Mouse (Mus musculus): ENCODE data around the gene Hoxa2. TPM values are rescaled to one million over a fixed set of nuclear protein-coding genes. Genes with fewer than 3 reads are reported as not detected.

Gene Hoxa2
- total and polyA plus RNA-seq, 3 experiments = not detected

DNA sequence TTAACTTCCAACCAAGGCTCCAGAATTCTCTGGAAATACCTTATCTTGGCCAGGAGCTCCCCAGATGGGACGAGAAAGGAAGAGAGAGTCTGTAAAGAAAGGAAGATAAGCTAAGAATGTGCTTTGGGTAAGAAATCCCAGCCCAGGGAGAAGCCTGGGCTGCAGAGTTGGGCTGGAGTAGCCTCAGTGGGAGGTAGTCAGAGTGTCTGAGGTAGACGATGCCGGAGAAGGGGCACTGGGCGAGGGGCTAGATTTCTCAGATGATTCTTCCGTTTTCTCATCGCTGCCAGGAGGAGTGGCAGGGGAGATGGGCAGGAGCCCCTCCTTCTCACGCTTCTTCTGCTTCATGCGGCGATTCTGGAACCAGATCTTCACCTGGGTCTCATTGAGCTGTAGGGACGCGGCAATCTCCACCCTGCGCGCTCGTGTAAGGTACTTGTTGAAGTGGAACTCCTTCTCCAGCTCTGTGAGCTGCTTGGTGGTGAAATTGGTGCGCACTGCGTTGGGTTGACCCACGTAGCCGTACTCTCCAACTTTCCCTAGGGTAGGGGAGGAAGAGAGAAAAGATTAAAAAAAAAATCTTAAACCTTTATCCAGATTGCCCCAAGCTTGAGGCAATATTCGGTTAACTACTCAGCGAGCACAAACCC is 8.0 kb downstream of the Hoxa2 start:
- no peak for ATAC-seq (ENCODE audit: extremely low read depth, insufficient number of reproducible peaks, low FRiP score, poor library complexity, severe bottlenecking)
- Histone ChIP-seq H3K4me3 (ENCODE audit: low read depth, low read length) (no peak overlapping the region), H3K36me3 (replicated peaks) (no peaks in the 10 kb centered on the region), H3K9me3 (replicated peaks) (no peaks in the 10 kb centered on the region), H3K27me3 (ENCODE audit: insufficient read depth, low read length) (peaks cover 20% of the 10 kb centered on the region), H3K4me1 (ENCODE audit: insufficient read depth, low read depth, low read length) (no peaks in the 10 kb centered on the region)
- TF ChIP-seq GATA2 (IDR thresholded peaks at IDR 0.05; ENCODE audit: borderline replicate concordance, low read depth, low read length) (no peak), GATA1 (IDR thresholded peaks at IDR 0.05; ENCODE audit: borderline replicate concordance, low read length) (no peak), POLR2AphosphoS5 (IDR thresholded peaks at IDR 0.05; ENCODE audit: insufficient replicate concordance, low read depth, low read length) (no peak), CTCF (IDR thresholded peaks at IDR 0.05; ENCODE audit: low read depth, low read length) (no peak)
- no peak for DNase-seq (ENCODE audit: low spot score)

DNA sequence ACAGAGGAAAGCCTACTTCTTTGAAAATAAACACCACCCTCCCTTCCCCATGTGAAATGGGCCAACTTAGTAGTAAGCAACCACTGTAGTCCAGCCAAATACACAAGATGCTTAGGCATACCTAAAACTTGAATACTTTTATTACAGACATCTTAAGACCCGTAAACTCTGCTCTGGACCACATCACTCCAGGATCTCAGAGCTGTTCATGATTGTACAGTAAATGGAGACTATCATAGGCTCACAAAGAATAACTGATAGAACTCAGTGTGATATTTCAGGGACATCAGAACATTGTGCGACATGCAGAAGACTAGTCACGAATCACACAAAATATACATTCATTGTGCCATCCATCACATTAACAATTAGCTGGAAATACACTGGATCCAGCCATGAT is 9.2 kb downstream of the Hoxa2 start:
- no peak for ATAC-seq (ENCODE audit: extremely low read depth, insufficient number of reproducible peaks, low FRiP score, poor library complexity, severe bottlenecking)
- H3K36me3 ChIP-seq (replicated peaks) = no peaks in the 10 kb centered on the region
- peaks cover 16% of the 10 kb centered on the region for H3K27me3 ChIP-seq (ENCODE audit: insufficient read depth, low read length)
- DNase-seq (ENCODE audit: low spot score) = no peak
- H3K4me1 ChIP-seq (ENCODE audit: insufficient read depth, low read depth, low read length) = no peaks in the 10 kb centered on the region
- no peaks in the 10 kb centered on the region for H3K9me3 ChIP-seq (replicated peaks)
- no peak for TF ChIP-seq TAL1 (conservative IDR thresholded peaks at IDR 0.05; ENCODE audit: low read depth, low read length)
- no peak overlapping the region for H3K4me3 ChIP-seq (ENCODE audit: low read depth, low read length)

DNA sequence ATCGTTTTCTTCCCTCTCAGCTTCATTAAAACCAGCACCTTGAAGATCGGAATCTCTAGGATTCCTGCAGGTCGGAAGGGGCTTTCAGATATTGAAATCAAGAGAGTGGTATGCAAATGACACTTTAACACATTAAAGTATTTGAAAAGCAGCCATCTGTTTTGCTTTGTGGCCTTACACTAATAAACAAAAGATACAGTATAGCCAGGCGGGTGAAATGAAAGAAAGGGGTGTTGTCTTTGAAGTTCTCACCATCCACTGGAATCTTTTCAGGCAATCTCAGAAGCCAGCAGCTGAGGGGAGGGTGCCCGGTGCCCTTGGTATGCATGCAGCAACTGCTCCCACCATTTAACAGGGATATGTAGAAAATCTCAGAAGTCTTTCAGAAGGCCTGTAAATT is 10.6 kb downstream of the Hoxa2 start:
- TF ChIP-seq GATA2 (IDR thresholded peaks at IDR 0.05; ENCODE audit: borderline replicate concordance, low read depth, low read length) = no peak
- no peak for TF ChIP-seq CTCF (IDR thresholded peaks at IDR 0.05; ENCODE audit: low read depth, low read length)
- no peak for TF ChIP-seq GATA1 (IDR thresholded peaks at IDR 0.05; ENCODE audit: borderline replicate concordance, low read length)
- TF ChIP-seq POLR2AphosphoS5 (IDR thresholded peaks at IDR 0.05; ENCODE audit: insufficient replicate concordance, low read depth, low read length) = no peak
- no peak for TF ChIP-seq TAL1 (conservative IDR thresholded peaks at IDR 0.05; ENCODE audit: low read depth, low read length)
- H3K4me1 ChIP-seq (ENCODE audit: insufficient read depth, low read depth, low read length) = no peaks in the 10 kb centered on the region

DNA sequence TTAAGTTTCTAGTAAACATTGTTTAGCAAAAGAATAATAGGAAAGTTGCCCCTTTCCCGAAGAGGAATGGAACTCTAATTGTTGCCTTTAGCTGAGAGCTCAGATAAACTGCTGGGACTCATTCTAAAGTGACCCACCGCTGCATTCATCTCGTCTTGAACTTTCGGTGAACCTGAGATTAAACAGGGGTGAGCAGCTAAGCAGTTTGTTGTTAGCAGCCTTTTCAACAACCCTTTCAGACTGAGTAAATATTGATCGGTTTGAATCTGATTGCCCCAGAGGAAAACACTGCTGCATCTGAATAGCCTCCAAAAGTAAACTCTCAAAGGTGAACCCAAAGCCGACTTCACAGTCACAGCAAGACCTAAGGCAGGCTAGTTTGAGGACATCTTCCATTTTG is 11.4 kb downstream of the Hoxa2 start:
- Histone ChIP-seq H3K27me3 (ENCODE audit: insufficient read depth, low read length) (peaks cover 12% of the 10 kb centered on the region), H3K4me3 (ENCODE audit: low read depth, low read length) (no peak overlapping the region), H3K9me3 (replicated peaks) (no peaks in the 10 kb centered on the region), H3K36me3 (replicated peaks) (no peaks in the 10 kb centered on the region), H3K4me1 (ENCODE audit: insufficient read depth, low read depth, low read length) (no peaks in the 10 kb centered on the region)
- no peak for ATAC-seq (ENCODE audit: extremely low read depth, insufficient number of reproducible peaks, low FRiP score, poor library complexity, severe bottlenecking)
- TF ChIP-seq TAL1 (conservative IDR thresholded peaks at IDR 0.05; ENCODE audit: low read depth, low read length) (no peak), GATA1 (IDR thresholded peaks at IDR 0.05; ENCODE audit: borderline replicate concordance, low read length) (no peak), POLR2AphosphoS5 (IDR thresholded peaks at IDR 0.05; ENCODE audit: insufficient replicate concordance, low read depth, low read length) (no peak), CTCF (IDR thresholded peaks at IDR 0.05; ENCODE audit: low read depth, low read length) (no peak), GATA2 (IDR thresholded peaks at IDR 0.05; ENCODE audit: borderline replicate concordance, low read depth, low read length) (no peak)
- DNase-seq (ENCODE audit: low spot score) = no peak

More for the DNA sequence above, 10.6 kb downstream of the Hoxa2 start:
- Histone ChIP-seq H3K9me3 (replicated peaks) (no peaks in the 10 kb centered on the region), H3K27me3 (ENCODE audit: insufficient read depth, low read length) (peaks cover 12% of the 10 kb centered on the region), H3K36me3 (replicated peaks) (no peaks in the 10 kb centered on the region), H3K4me3 (ENCODE audit: low read depth, low read length) (no peak overlapping the region)
- no peak for ATAC-seq (ENCODE audit: extremely low read depth, insufficient number of reproducible peaks, low FRiP score, poor library complexity, severe bottlenecking)
- no peak for DNase-seq (ENCODE audit: low spot score)

DNA sequence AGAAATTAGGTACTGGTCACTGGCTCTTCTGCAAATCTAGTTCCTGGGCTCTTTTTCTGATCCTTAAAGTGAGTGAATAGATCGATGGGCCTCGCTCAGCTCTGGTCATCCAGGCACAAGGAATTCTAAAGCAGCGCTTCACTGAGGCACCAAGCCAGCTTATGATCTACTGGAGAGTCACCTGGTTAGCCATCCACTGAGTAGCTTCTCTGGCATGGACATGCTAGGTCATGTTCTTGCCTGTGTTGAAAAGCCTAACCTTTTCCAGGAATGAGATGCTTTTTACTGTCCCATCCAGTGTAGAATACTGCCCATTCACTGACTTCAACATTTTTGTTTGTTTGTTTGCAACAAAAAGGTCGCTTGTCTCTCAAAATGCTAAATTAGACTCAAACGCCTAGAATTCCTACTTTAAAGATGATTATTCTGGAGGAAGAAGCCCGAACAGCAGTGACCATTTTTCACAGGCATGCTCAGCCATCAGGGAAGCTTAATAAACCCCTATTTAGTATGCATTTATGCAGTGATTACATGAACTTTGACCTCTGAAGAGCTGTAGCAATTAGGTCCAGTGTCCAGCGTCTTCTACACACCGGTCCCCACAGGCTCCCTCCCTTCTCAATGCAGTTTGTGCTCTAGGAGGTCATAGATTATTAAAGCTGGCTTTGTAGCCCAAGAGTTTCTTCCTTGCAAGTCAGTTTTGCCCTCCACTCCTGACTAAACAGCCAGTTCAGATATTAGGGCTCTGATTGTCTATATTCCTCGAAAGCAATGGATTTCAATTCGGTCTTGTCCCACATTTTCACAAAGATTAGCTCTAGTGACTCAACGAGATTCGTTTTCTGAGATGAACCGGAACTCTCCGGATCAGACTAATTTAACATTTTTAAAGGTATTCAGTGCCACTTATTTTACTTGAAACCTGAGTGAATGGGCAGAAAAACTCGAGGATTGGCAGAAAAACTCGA is 12.1 kb downstream of the Hoxa2 start:
- Histone ChIP-seq H3K4me1 (ENCODE audit: insufficient read depth, low read depth, low read length) (no peaks in the 10 kb centered on the region), H3K27me3 (ENCODE audit: insufficient read depth, low read length) (peaks cover 12% of the 10 kb centered on the region), H3K4me3 (ENCODE audit: low read depth, low read length) (no peak overlapping the region), H3K36me3 (replicated peaks) (no peaks in the 10 kb centered on the region), H3K9me3 (replicated peaks) (no peaks in the 10 kb centered on the region)
- ATAC-seq (ENCODE audit: extremely low read depth, insufficient number of reproducible peaks, low FRiP score, poor library complexity, severe bottlenecking) (no peak), DNase-seq (ENCODE audit: low spot score) (no peak)
- TF ChIP-seq GATA1 (IDR thresholded peaks at IDR 0.05; ENCODE audit: borderline replicate concordance, low read length) (no peak), POLR2AphosphoS5 (IDR thresholded peaks at IDR 0.05; ENCODE audit: insufficient replicate concordance, low read depth, low read length) (no peak), CTCF (IDR thresholded peaks at IDR 0.05; ENCODE audit: low read depth, low read length) (no peak), TAL1 (conservative IDR thresholded peaks at IDR 0.05; ENCODE audit: low read depth, low read length) (no peak), GATA2 (IDR thresholded peaks at IDR 0.05; ENCODE audit: borderline replicate concordance, low read depth, low read length) (no peak)

DNA sequence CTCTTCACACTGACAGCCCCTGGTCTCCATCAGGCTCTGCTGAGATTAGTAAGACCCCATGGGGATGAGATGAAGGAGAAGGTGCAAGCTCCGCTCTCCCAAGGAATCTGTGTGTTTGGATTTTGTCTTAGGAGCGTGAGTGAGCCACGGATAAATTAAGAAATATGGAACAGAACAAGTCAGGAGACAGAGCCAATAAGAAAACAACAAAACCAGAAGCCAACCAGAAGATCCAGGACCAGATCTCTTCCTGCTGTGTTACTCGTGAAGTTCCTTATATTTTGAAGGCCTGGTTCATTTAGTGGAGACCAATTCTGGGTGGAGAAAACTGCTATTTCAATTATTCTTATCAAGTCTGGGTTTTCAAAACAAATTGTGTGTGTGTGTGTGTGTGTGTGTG is 13.1 kb downstream of the Hoxa2 start:
- peaks cover 9% of the 10 kb centered on the region for H3K27me3 ChIP-seq (ENCODE audit: insufficient read depth, low read length)
- no peak overlapping the region for H3K4me3 ChIP-seq (ENCODE audit: low read depth, low read length)
- H3K36me3 ChIP-seq (replicated peaks) = no peaks in the 10 kb centered on the region
- no peaks in the 10 kb centered on the region for H3K9me3 ChIP-seq (replicated peaks)
- DNase-seq (ENCODE audit: low spot score) (no peak), ATAC-seq (ENCODE audit: extremely low read depth, insufficient number of reproducible peaks, low FRiP score, poor library complexity, severe bottlenecking) (no peak)
- TF ChIP-seq GATA2 (IDR thresholded peaks at IDR 0.05; ENCODE audit: borderline replicate concordance, low read depth, low read length) = no peak
- TF ChIP-seq GATA1 (IDR thresholded peaks at IDR 0.05; ENCODE audit: borderline replicate concordance, low read length) = no peak
- TF ChIP-seq CTCF (IDR thresholded peaks at IDR 0.05; ENCODE audit: low read depth, low read length) = no peak
- no peak for TF ChIP-seq TAL1 (conservative IDR thresholded peaks at IDR 0.05; ENCODE audit: low read depth, low read length)
- no peak for TF ChIP-seq POLR2AphosphoS5 (IDR thresholded peaks at IDR 0.05; ENCODE audit: insufficient replicate concordance, low read depth, low read length)
- no peaks in the 10 kb centered on the region for H3K4me1 ChIP-seq (ENCODE audit: insufficient read depth, low read depth, low read length)

Measured in G1E (cell line).